Mouse (Mus musculus) adipocyte (in vitro differentiated cells): ENCODE data around the gene Klf12.
A peak's percentile ranks its signal among the peaks of the same experiment; 100 is the strongest.

Experiments
- DNase-seq: peaks from one replicate; pipeline ENCODE4 v3.0.0-alpha.2; 2016; ENCODE audit warnings: low spot score

Klf12 gene

GRCm38 (mm10) chr14:100045431-100045830 is 239.0 kb downstream of the Klf12 start:
- no peak for DNase-seq

- no peak for DNase-seq
These were observed 242.7 kb downstream of the Klf12 start for GRCm38 (mm10) chr14:100041823-100042222.

- no peak for DNase-seq
These were observed 257.8 kb downstream of the Klf12 start for GRCm38 (mm10) chr14:100026671-100027070.

GRCm38 (mm10) chr14:100017219-100017618 is 267.3 kb downstream of the Klf12 start:
- no peak for DNase-seq

GRCm38 (mm10) chr14:100010525-100010924 is 274.0 kb downstream of the Klf12 start:
- no peak for DNase-seq

DNA sequence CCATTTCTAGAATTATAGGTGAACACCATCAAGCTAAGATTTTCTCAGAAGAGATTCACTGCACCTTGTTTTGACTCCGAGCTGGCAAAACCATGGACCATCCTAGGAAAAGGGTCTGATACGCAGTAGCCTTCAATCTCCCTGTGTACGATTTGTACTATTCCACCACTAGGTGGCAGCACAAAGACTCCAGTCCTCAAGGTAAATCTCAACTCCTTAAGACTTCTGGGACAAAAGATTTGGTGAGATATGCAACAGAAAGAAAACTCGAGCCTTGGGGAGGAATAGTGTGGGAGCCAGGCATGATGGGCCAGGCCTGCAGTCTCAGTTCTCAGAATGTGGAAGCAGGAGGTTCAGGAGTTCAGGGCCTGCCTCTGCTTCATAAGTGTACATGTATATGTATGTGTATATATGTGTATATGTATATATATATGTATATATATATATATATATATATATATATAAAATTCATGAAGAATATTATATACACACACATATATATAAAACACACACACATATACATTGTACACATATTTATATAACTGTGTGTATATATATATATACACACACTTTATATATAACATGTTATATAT is 274.6 kb downstream of the Klf12 start:
- DNase-seq, result peak; percentile 59

DNA sequence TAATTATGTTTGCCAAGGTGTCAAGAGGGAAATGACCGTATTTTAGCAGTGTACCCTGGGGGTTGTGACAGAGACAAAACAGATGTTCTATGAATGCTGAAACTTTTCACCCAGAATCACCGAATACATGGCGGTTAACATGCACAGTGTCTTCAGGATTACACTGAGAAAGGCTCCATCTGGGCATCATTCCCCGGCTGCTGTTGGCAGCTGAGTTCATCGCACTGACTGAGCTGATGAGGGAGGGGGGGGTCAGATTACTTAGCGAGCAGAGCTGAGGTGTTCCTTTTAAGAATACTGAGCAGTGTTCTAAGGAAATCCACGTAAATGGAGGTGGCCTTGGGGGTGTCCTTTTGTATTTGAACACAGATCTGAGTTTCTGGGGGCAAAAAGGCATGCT is 301.0 kb downstream of the Klf12 start:
- no peak for DNase-seq

DNA sequence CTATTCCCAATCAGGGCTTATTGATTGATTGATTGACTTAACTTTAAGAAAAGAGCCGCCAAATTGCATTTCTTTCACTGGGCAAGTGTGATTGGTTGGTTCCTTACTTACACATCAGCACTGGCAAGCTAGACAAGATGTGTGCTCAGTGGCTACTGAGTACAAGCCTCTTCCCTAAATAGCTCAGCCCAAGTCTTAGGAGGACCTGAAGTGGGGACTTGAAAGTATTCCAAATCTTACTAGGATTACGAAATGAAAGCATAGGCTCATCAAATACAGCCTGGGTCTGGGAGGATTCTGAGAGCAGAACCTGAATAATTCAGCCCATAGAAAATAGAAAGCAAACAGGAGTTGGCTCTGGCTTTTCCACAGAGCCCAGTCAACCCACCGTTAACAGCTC is 303.3 kb downstream of the Klf12 start:
- DNase-seq, result no peak

GRCm38 (mm10) chr14:99967920-99968319 is 316.6 kb downstream of the Klf12 start:
- no peak for DNase-seq

GRCm38 (mm10) chr14:99960500-99961229 is 323.8 kb downstream of the Klf12 start:
- no peak for DNase-seq

- no peak for DNase-seq
These were observed 329.3 kb downstream of the Klf12 start for GRCm38 (mm10) chr14:99955133-99955532.

- DNase-seq, result no peak
These were observed 340.0 kb downstream of the Klf12 start for GRCm38 (mm10) chr14:99944221-99945108.

DNA sequence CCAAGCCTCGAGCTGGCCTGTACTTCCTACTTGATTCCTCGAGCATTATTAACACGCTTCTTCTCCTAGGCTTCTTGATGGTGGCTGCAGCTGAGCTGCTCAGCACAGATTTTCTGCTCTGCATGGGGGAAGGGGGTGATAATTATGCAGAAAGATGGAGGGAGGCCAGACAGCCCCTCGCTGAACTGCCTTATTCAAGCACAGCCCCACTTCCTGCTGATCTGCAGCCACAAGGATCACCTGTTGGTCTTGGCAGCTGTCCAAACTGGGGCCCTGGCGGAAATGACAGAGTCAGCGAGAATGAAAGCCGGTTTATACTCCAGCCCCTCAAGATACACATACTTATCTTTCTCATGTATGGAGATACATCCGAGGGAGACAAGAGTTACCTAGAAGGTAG is 341.3 kb downstream of the Klf12 start:
- DNase-seq, result no peak

- DNase-seq, result no peak
These were observed 351.0 kb downstream of the Klf12 start for GRCm38 (mm10) chr14:99933456-99933855.

GRCm38 (mm10) chr14:99931879-99932278 is 352.6 kb downstream of the Klf12 start:
- peak; percentile 79 for DNase-seq

DNA sequence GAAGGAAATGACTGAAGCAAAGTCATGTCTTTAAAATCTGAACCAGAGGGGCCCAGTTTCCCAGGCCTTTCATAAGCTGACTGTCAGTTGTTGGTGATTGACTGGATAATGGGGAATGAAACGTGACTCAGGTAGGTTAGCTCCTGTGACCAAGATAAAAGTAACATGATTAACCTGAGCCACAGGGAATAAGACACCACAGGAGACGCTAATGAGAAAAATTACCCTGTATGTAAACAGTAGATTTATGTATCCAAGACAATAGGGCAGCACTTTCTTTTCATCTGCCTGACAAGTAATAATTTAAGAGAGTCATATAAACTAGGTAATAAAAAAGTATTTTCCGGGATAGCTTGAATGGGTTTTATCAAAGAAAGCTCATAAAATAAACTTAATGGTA is 372.6 kb downstream of the Klf12 start:
- DNase-seq, result no peak

DNA sequence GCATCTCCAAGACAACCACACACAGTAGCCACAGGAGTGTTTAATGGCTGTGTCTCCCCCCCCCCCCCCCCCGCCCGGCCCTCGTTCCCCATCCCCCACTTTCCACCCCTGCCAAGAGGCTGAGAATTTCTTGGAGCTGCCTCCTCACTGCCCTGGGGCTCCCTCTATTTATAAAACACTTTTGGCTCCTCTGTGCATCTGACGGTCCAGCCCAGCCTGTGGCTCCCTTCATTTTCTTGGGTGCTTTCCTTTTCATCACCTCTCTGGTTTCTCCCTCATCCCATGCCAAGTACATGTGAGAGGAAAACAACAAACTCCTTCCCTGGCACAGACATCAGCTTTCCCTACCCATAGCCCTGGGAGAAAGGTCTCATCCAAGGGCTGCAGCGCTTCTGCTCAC is 373.6 kb downstream of the Klf12 start:
- no peak for DNase-seq

DNA sequence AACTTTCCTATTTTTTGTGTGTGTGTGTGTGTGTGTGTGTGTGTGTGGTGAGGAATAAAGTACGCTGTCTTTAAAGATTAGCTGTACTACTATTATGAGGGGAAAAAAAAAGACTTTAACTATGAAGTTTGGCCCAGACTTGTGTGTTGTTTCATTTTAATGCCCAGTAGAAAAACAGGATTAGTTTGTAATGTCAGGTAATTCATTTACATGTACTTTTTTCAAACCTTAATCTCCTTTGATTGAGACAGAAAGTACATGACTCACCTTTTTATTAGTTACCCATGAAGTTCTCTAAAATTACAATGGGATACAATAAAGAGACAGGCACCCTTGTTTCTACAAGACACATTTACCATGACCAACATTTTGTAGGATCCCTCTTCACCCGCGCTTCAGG is 383.6 kb downstream of the Klf12 start:
- DNase-seq, result no peak

DNA sequence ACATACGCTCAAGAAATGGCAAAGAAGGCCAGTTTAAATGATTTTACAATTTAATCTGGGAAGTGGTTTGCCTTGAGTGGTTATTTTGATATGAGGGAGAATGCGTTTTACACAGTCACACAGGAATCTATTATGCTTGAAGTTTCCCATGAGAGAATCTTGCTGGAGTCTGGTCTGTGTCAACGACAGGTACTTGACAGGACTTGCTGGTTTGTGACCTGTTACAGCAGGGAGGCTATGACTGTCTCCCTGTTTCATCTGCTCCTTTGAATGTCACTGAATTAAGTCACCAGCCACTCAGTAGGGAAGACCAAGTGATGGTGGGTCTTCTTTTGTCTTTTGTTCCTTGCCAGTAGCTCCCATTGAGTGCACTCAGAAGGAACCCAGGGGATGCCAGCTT is 385.6 kb downstream of the Klf12 start:
- no peak for DNase-seq

GRCm38 (mm10) chr14:99894708-99895383 is 389.6 kb downstream of the Klf12 start:
- DNase-seq, result peak; percentile 72

GRCm38 (mm10) chr14:99894062-99894461 is 390.4 kb downstream of the Klf12 start:
- DNase-seq, result no peak

- no peak for DNase-seq
These were observed 398.0 kb downstream of the Klf12 start for GRCm38 (mm10) chr14:99886503-99886902.
